Mouse (Mus musculus): ENCODE results near the gene Tmem238. TPM values are rescaled to one million over a fixed set of nuclear protein-coding genes. Genes with fewer than 3 reads are reported as not detected.
"Not testable (repeated sequence)": the region's sequence is repeated elsewhere in the genome, so short reads cannot be mapped to it uniquely, and the experiment has no call there.

The Tmem238 gene
- polyA plus RNA-seq, 1 experiment from 2014 or later: 2.6 TPM

- ATAC-seq (replicated peaks; ENCODE audit: low FRiP score) (0 out of 2 replicates have a peak, but pooled peaks have one; percentile 10), DNase-seq (ENCODE audit: low spot score) (no peak)
- no peak overlapping the region for H3K4me3 ChIP-seq (ENCODE audit: low read depth, low read length)
- no peak overlapping the region for H3K4me2 ChIP-seq (ENCODE audit: low read depth, low read length, severe bottlenecking)
- WGBS: 77% methylated on average over 7 of the region's 7 CpGs
- H3K9me3 ChIP-seq (ENCODE audit: control insufficient read depth, low read length): no peaks in the 10 kb centered on the region
- no peaks in the 10 kb centered on the region; the same call in 1 of the 2 replicates for H3K27me3 ChIP-seq (ENCODE audit: control insufficient read depth, insufficient read depth, low read length)
- H3K27ac ChIP-seq (ENCODE audit: low read depth, low read length): no peak overlapping the region
- peaks cover 16% of the 10 kb centered on the region for H3K36me3 ChIP-seq (ENCODE audit: control insufficient read depth, insufficient read depth, low read length)
- no peak overlapping the region for H3K9ac ChIP-seq (ENCODE audit: low read length)
- H3K4me1 ChIP-seq (replicated peaks; ENCODE audit: control insufficient read depth, insufficient read depth, low read length): peaks cover 7% of the 10 kb centered on the region; the same call in 1 of the 2 replicates
Observed at GRCm38 (mm10) chr7:4795767-4796433, 6.4 kb upstream of the Tmem238 start.

GRCm38 (mm10) chr7:4794631-4795168 lies 5.2 kb upstream of the Tmem238 start:
- Histone ChIP-seq H3K36me3 (ENCODE audit: control insufficient read depth, insufficient read depth, low read length) (peaks cover 16% of the 10 kb centered on the region), H3K9me3 (ENCODE audit: control insufficient read depth, low read length) (no peaks in the 10 kb centered on the region), H3K9ac (ENCODE audit: low read length) (no peak overlapping the region), H3K4me1 (replicated peaks; ENCODE audit: control insufficient read depth, insufficient read depth, low read length) (peaks cover 7% of the 10 kb centered on the region; the same call in 1 of the 2 replicates), H3K27ac (ENCODE audit: low read depth, low read length) (no peak overlapping the region), H3K4me3 (ENCODE audit: low read depth, low read length) (no peak overlapping the region), H3K4me2 (ENCODE audit: low read depth, low read length, severe bottlenecking) (no peak overlapping the region), H3K27me3 (ENCODE audit: control insufficient read depth, insufficient read depth, low read length) (peaks cover 3% of the 10 kb centered on the region; the same call in 1 of the 2 replicates)
- ATAC-seq (replicated peaks; ENCODE audit: low FRiP score): no peak
- WGBS: 94% methylated on average over 3 of the region's 3 CpGs
- DNase-seq (ENCODE audit: low spot score): no peak

GRCm38 (mm10) chr7:4793674-4794073 lies 4.2 kb upstream of the Tmem238 start:
- 46% methylated on average over 4 of the region's 4 CpGs for WGBS
- Histone ChIP-seq H3K4me1 (replicated peaks; ENCODE audit: control insufficient read depth, insufficient read depth, low read length) (peaks cover 11% of the 10 kb centered on the region; the same call in 1 of the 2 replicates), H3K4me3 (ENCODE audit: low read depth, low read length) (peak overlapping the region; percentile 61), H3K9me3 (ENCODE audit: control insufficient read depth, low read length) (no peaks in the 10 kb centered on the region), H3K4me2 (ENCODE audit: low read depth, low read length, severe bottlenecking) (peak overlapping the region; percentile 88), H3K27me3 (ENCODE audit: control insufficient read depth, insufficient read depth, low read length) (peaks cover 5% of the 10 kb centered on the region; the same call in 1 of the 2 replicates), H3K36me3 (ENCODE audit: control insufficient read depth, insufficient read depth, low read length) (peaks cover 16% of the 10 kb centered on the region), H3K27ac (ENCODE audit: low read depth, low read length) (peak overlapping the region; percentile 18; the same call in 1 of the 2 replicates), H3K9ac (ENCODE audit: low read length) (peak overlapping the region; percentile 72)
- no peak for DNase-seq (ENCODE audit: low spot score)
- ATAC-seq (replicated peaks; ENCODE audit: low FRiP score): no peak

- not testable (repeated sequence) for DNase-seq (ENCODE audit: low spot score); H3K9me3 ChIP-seq (ENCODE audit: control insufficient read depth, low read length); ATAC-seq (replicated peaks; ENCODE audit: low FRiP score); H3K27me3 ChIP-seq (ENCODE audit: control insufficient read depth, insufficient read depth, low read length)
- H3K27ac ChIP-seq (ENCODE audit: low read depth, low read length): peak overlapping the region; percentile 13; the same call in 1 of the 2 replicates
- 1% methylated on average over 31 of the region's 31 CpGs for WGBS
- peaks cover 16% of the 10 kb centered on the region for H3K36me3 ChIP-seq (ENCODE audit: control insufficient read depth, insufficient read depth, low read length)
- peak overlapping the region; percentile 88 for H3K4me2 ChIP-seq (ENCODE audit: low read depth, low read length, severe bottlenecking)
- H3K9ac ChIP-seq (ENCODE audit: low read length): peak overlapping the region; percentile 72
- H3K4me1 ChIP-seq (replicated peaks; ENCODE audit: control insufficient read depth, insufficient read depth, low read length): peaks cover 12% of the 10 kb centered on the region; the same call in 1 of the 2 replicates
- peak overlapping the region; percentile 61 for H3K4me3 ChIP-seq (ENCODE audit: low read depth, low read length)
Observed at GRCm38 (mm10) chr7:4793248-4793647, 3.8 kb upstream of the Tmem238 start.

DNA sequence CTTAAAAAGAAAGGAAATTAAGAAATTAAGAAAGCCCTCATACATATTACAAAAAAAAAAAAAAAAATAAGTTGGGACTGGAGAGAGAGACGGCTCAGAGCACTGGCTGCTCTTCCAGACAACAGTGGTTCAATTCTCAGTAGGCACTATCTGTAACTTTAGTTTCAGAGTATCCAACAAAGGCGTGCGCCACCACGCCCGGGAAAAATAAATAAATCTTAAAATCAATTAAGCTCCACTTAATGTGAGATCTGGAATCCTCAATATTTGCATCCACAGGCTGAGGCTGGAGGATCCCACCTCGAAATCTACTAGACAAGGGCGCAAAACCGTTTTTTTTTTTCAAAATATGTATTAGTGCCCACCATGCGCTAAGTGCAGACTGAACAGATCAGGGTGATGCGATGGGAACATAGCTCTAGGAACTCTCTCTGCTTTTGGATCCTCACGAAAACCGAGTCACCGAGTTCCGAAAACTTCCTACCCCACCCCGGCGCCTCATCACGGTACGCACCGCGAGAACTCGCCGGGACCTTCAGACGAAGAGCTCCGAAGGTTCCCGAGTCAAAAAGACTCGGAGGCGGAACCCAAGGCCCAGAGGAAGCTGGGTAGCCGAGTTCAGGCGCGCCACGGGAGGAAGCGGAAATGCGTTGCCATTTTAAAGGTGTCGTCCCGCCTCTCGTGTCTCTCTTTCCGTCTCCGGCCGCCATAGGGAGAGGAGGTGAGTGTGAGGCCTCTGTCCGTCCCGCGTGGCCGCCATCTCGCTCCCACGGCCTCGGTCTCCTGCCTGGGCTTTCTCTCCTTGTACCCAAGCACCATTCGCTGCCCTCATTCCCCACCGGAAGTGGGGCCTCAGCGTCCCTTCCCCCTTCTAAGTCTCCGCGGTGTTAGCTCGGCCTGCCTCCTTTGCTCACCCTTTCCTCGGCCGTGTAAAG lies 3.1 kb upstream of the Tmem238 start, which contains the start of gene Rpl28:
Rpl28 (plus strand) TSS at position 597 of the 935 bp plus-strand sequence.
- Histone ChIP-seq H3K9ac (ENCODE audit: low read length) (peak within 1 kb of the TSS; percentile 72), H3K27ac (ENCODE audit: low read depth, low read length) (peak within 1 kb of the TSS; percentile 87), H3K36me3 (ENCODE audit: control insufficient read depth, insufficient read depth, low read length) (peaks cover 16% of the 10 kb centered on the region), H3K27me3 (ENCODE audit: control insufficient read depth, insufficient read depth, low read length) (peaks cover 8% of the 10 kb centered on the region; the same call in 1 of the 2 replicates), H3K4me3 (ENCODE audit: low read depth, low read length) (peak within 1 kb of the TSS; percentile 61), H3K4me2 (ENCODE audit: low read depth, low read length, severe bottlenecking) (peak within 1 kb of the TSS; percentile 88), H3K9me3 (ENCODE audit: control insufficient read depth, low read length) (no peaks in the 10 kb centered on the region), H3K4me1 (replicated peaks; ENCODE audit: control insufficient read depth, insufficient read depth, low read length) (peaks cover 12% of the 10 kb centered on the region; the same call in 1 of the 2 replicates)
- DNase-seq (ENCODE audit: low spot score) (peak; percentile 96), ATAC-seq (replicated peaks; ENCODE audit: low FRiP score) (peak; percentile 91)
- 2% methylated on average over 54 of the region's 54 CpGs for WGBS

GRCm38 (mm10) chr7:4788499-4789435 lies 689 bp downstream of the Tmem238 start:
- H3K9ac ChIP-seq (ENCODE audit: low read length): peak overlapping the region; percentile 80
- no peak overlapping the region for H3K27ac ChIP-seq (ENCODE audit: low read depth, low read length)
- DNase-seq (ENCODE audit: low spot score): peak; percentile 83
- ATAC-seq (replicated peaks; ENCODE audit: low FRiP score): peak; percentile 63
- H3K9me3 ChIP-seq (ENCODE audit: control insufficient read depth, low read length): no peaks in the 10 kb centered on the region
- H3K27me3 ChIP-seq (ENCODE audit: control insufficient read depth, insufficient read depth, low read length): peaks cover 8% of the 10 kb centered on the region; the same call in 1 of the 2 replicates
- H3K36me3 ChIP-seq (ENCODE audit: control insufficient read depth, insufficient read depth, low read length): no peaks in the 10 kb centered on the region; the same call in 1 of the 2 replicates
- H3K4me1 ChIP-seq (replicated peaks; ENCODE audit: control insufficient read depth, insufficient read depth, low read length): peaks cover 7% of the 10 kb centered on the region; the same call in 1 of the 2 replicates
- H3K4me3 ChIP-seq (ENCODE audit: low read depth, low read length): peak overlapping the region; percentile 48
- peak overlapping the region; percentile 85 for H3K4me2 ChIP-seq (ENCODE audit: low read depth, low read length, severe bottlenecking)
- 2% methylated on average over 64 of the region's 64 CpGs for WGBS

- Histone ChIP-seq H3K4me1 (replicated peaks; ENCODE audit: control insufficient read depth, insufficient read depth, low read length) (0 out of 2 replicates have a peak, but pooled peaks cover 2% of the 10 kb centered on the region), H3K27ac (ENCODE audit: low read depth, low read length) (no peak overlapping the region), H3K4me2 (ENCODE audit: low read depth, low read length, severe bottlenecking) (no peak overlapping the region), H3K36me3 (ENCODE audit: control insufficient read depth, insufficient read depth, low read length) (no peaks in the 10 kb centered on the region), H3K4me3 (ENCODE audit: low read depth, low read length) (no peak overlapping the region), H3K27me3 (ENCODE audit: control insufficient read depth, insufficient read depth, low read length) (peaks cover 10% of the 10 kb centered on the region), H3K9ac (ENCODE audit: low read length) (no peak overlapping the region; the same call in 1 of the 2 replicates), H3K9me3 (ENCODE audit: control insufficient read depth, low read length) (no peaks in the 10 kb centered on the region)
- DNase-seq (ENCODE audit: low spot score) (no peak), ATAC-seq (replicated peaks; ENCODE audit: low FRiP score) (no peak)
- 92% methylated on average over 14 of the region's 14 CpGs for WGBS
Observed at GRCm38 (mm10) chr7:4783667-4784268, 5.7 kb downstream of the Tmem238 start.

Data from forebrain, embryonic 11.5 days (tissue).